Mouse (Mus musculus): Measurements from ENCODE around the gene Tmem145.
"Not testable (repeated sequence)": the region's sequence is repeated elsewhere in the genome, so short reads cannot be mapped to it uniquely, and the experiment has no call there.

Gene Tmem145

DNA sequence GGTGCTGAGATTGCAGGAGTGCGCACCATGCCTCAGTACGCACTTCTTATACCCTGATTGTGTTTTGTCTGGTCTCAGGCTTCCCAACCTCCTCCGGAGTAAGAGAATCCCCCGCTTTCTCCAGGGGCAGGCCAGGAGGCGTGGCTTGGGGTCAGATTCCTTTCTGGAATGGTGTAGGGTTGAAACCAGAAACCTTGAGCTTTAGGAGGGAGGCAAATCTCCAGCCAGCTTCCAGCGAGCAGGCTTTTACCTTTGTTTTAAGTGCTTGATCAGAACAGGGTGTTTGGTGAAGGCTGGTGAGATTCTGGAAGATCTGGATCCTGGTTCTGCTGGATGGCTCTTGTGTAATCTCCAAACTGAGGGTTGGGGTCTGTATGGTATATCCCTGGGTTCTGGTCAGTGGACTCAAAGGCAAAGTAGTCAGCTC, 16.2 kb downstream of the Tmem145 start:
- in situ Hi-C loops (cut with MboI), result no loop called here

DNA sequence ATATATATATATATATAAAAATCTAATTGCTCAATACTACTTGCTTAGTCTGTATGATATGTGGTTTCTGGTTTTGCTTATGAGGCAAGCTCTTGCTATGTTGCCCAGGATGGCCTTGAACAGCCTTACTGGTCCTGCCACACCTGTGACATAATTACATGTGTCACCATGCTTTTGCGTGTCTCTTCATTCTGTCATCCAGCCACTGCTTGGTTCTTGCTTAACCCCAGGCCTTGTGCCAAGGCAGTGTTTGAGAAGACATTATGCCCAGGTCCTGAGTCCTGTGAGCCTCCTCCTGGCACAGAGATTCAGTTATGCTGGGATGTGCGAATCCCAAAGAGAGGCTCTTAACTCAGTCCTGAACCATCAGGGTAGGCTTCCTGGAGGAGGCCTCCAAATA, 17.3 kb downstream of the Tmem145 start:
- in situ Hi-C loops (cut with MboI), result no loop called here

DNA sequence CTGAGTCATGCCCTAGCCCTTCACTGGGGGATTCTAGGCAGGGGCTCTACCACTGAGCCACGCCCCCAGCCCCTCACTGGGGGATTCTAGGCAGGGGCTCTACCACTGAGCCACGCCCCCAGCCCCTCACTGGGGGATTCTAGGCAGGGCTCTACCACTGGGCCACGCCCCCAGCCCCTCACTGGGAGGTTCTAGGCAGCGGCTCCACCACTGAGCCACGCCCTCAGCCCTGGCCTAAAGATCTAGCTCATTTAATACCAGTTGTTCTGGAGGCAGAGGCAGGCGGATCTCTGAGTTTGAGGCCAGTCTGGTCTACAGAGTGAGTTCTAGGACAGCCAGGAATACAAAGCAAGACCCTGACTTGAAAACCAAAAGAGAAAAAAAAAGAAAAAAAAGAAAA, 19.5 kb downstream of the Tmem145 start:
- in situ Hi-C loops (cut with MboI), result not testable (repeated sequence)

DNA sequence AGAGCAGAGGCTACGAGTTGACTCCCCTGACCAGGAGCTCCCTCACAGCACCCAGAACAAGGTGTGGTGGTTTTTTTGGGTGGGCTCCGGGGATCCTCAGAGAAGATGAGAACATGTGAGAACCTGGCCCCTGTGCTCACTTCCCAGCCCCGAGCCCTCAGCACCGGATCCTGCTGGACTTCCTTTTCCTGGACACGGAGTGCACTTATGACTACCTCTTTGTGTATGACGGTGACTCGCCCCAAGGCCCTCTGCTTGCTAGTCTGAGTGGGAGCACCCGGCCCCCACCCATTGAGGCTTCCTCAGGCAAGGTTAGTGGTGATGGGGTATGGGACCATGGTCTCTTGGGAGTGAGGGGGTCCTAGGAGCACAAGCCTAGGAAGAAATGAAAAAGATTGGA, 20.3 kb downstream of the Tmem145 start:
- in situ Hi-C loops (cut with MboI), result no loop called here

DNA sequence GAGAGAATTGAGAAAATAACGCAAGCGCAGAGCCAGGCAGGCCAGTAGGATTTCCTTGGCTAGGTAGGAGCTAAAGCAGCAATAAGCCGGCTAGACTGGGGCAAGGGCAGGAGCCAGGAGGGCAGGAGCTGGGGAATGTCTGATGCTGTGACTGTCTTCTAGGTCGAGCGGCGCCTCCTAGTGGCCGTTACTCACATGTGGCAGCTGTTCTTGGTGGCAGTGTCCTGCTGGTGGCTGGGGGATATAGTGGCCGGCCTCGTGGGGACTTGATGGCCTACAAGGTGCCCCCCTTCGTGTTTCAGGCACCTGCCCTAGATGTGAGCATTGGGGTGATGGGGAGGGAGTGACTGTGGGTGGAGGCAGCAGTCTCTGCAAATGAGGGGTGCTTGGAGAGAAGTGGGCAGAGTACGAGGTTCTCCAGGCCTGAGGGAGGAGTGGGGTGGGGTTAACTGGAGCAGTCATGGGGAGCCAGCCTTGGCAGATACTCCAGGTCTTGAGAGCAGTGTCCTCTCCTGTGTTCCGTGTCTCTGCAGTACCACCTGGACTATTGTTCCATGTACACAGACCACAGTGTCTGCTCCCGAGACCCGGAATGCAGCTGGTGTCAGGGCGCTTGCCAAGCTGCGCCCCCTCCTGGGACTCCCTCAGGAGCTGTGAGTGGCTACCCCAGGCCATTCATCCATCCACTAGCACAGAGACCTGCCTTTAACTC, 27.8 kb downstream of the Tmem145 start:
- in situ Hi-C loops (cut with MboI), result no loop called here

DNA sequence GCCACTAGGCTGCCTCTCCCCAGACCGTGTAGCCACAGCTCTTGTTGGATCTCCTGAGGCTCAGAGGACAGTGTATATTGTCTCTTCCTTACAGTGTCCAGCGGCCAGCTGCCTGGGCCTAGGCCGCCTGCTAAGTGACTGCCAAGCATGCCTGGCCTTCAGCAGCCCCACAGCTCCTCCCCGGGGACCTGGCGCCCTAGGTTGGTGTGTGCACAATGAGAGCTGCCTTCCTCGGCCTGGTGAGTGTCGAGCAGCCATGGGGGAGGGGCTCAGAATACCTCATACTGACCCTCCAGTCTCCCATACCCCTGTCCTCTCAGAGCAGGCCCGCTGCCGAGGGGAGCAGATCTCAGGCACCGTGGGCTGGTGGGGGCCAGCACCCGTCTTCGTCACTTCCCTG, 28.6 kb downstream of the Tmem145 start:
- in situ Hi-C loops (cut with MboI), result no loop called here

DNA sequence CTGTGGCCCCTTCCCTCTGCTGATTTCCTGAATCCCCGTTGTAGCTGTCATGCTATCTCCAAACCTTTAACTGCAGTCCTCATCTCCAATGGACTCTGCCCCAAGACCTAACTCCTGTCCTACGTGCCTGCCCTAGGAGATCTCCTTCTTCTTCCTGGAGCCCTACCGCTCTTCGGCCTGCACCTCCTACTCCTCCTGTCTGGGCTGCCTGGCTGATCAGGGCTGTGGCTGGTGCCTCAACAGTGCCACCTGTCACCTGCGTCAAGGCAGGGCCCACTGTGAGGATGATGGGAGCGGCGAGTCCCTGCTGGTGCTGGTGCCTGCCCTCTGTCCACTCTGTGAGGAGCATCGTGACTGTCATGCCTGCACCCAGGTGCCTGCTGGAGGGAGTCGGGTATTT, 33.4 kb downstream of the Tmem145 start:
- in situ Hi-C loops (cut with MboI), result no loop called here

DNA sequence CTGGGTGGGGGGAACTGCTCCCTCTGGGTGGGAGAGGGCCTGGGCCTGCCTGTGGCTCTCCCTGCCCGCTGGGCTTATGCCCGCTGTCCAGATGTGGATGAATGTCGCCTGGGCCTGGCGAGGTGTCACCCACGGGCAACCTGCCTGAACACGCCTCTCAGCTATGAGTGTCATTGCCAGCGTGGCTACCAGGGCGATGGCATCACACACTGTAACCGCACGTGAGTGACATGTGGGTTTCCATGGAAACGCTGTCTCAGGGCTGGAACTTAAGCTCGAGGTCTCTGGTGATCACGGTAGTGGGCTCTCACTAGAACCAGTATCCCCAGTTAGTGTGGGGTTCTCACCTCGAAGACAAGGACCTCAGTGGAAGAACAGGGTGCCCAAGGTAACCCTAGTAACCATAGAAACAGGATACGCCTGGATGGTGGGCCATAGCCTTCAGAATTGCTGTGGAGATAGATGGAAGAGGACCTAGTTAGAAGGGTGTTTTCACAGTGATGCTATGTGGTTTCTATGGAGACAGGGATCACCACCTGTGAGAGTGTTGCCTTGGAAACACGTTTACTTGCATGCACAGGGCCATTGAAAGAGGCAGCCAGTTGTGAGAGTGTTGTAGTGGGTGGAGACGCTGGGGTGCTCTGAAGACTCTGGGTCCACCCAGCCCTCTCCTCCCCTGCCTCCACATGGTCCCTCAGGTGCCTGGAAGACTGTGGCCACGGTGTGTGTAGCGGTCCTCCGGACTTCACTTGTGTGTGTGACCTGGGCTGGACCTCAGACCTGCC, 35.3 kb downstream of the Tmem145 start:
- in situ Hi-C loops (cut with MboI), result no loop called here

DNA sequence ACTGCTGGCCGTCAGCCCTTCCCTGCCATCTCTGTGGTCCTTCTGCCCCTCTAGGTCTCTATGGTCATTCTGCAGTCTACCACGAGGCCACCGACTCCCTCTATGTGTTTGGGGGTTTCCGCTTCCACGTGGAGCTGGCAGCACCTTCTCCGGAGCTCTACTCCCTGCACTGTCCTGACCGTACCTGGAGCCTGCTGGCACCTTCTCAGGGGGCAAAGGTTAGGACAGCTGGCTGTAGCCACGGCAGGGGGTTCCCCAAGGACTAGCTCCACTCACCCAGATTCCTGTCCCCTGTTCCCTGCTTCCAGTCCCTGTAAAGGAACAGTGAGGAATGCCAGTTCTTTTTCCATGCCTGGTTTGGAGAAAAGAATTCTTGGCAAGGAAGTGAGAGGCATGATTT, 43.0 kb downstream of the Tmem145 start:
- in situ Hi-C loops (cut with MboI), result no loop called here

DNA sequence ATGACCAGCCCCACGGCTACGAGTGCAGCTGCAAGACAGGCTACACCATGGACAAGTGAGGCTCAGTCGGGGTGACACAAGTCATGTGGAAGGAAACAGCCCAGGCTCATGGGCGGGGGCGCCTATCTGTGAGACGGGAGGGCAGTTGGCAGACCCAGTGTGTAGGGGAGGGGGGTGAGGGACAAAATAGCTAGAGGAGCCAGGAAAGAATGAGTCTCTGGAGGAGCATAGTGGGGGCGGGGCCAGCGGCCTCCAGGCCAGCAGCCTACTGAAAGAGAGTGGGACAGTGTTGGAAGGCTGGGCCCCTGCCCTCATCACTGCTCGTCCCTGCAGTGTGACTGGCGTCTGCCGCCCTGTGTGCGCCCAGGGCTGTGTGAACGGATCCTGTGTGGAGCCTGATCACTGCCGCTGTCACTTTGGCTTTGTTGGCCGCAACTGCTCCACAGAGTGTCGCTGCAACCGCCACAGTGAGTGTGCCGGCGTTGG, 52.9 kb downstream of the Tmem145 start:
- in situ Hi-C loops (cut with MboI), result no loop called here

DNA sequence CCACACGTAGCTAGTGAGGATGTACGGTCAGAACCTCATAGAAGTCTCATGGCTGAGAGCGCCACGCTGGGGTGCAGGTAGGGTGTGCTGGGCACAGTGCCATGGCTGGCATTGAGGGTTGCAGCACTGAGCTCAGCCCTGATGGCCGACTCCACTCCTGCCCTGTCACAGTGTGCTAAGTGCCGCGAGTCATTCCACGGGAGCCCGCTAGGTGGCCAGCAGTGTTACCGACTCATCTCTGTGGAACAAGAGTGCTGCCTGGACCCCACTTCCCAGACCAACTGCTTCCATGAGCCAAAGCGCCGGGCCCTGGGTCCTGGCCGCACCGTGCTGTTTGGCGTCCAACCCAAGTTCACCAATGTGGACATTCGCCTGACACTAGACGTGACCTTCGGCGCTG, 57.2 kb downstream of the Tmem145 start:
- in situ Hi-C loops (cut with MboI), result no loop called here

DNA sequence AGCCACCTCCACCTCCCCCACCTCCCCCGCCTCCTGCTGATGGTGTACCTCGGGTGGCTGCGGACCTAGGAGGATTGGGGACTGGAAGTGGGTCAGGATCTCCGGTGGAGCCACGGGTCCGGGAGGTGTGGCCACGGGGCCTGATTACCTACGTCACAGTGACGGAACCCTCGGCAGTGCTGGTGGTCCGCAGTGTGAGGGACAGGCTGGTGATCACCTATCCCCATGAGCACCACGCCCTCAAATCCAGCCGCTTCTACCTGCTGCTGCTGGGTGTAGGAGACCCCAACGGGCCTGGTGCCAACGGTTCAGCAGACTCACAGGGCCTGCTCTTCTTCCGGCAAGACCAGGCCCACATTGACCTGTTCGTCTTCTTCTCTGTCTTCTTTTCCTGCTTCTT, 57.7 kb downstream of the Tmem145 start:
- in situ Hi-C loops (cut with MboI), result no loop called here

Measured in mature B cell (primary cell).